Mouse (Mus musculus): Measurements from ENCODE around the gene Ctnna2. TPM values are rescaled to one million over a fixed set of nuclear protein-coding genes. Genes with fewer than 3 reads are reported as not detected.

Gene Ctnna2
- polyA plus RNA-seq, 1 experiment from 2014 or later: 0.79 TPM

DNA sequence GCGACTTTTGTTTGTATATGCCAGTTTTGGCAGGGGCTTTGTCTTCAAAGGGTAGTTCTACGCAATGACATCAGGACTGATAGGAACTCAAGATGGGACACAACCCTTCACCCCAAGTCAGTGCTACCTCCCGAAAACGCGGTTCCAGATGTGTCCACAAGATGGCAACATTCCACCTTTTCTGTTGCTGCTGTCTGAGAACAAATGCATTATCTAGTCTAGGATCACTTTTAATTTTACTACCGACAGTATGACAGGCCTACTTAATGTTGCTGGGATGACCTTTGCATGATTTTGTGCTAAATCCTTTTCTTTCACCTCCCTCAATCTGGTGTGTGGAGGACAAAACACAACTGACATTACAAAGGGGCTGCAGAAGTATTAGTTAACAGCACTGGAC lies 329.4 kb downstream of the Ctnna2 start:
- no peak for ATAC-seq
- Histone ChIP-seq H3K36me3 (no peaks in the 10 kb centered on the region), H3K9me3 (replicated peaks) (no peaks in the 10 kb centered on the region), H3K4me1 (no peaks in the 10 kb centered on the region), H3K9ac (no peak overlapping the region), H3K4me2 (no peak overlapping the region), H3K27me3 (replicated peaks) (no peaks in the 10 kb centered on the region), H3K4me3 (no peak overlapping the region), H3K27ac (no peak overlapping the region)
- WGBS (ENCODE audit: insufficient replicate concordance): 11% methylated on average over 6 of the region's 6 CpGs

- Histone ChIP-seq H3K4me2 (no peak overlapping the region), H3K4me3 (no peak overlapping the region), H3K9ac (no peak overlapping the region), H3K9me3 (replicated peaks) (no peaks in the 10 kb centered on the region), H3K27me3 (replicated peaks) (no peaks in the 10 kb centered on the region), H3K4me1 (no peaks in the 10 kb centered on the region), H3K36me3 (no peaks in the 10 kb centered on the region), H3K27ac (no peak overlapping the region)
- 59% methylated on average over 4 of the region's 4 CpGs for WGBS (ENCODE audit: insufficient replicate concordance)
- ATAC-seq: no peak
Measured at GRCm38 (mm10) chr6:77644591-77644990, 334.9 kb downstream of the Ctnna2 start.

GRCm38 (mm10) chr6:77638784-77639183 lies 340.7 kb downstream of the Ctnna2 start:
- no peak overlapping the region for H3K4me2 ChIP-seq
- no peak overlapping the region for H3K27ac ChIP-seq
- no peak overlapping the region for H3K9ac ChIP-seq
- no peaks in the 10 kb centered on the region for H3K27me3 ChIP-seq (replicated peaks)
- H3K4me1 ChIP-seq: no peaks in the 10 kb centered on the region
- no peaks in the 10 kb centered on the region for H3K36me3 ChIP-seq
- no peak for ATAC-seq
- H3K4me3 ChIP-seq: no peak overlapping the region
- WGBS (ENCODE audit: insufficient replicate concordance): 69% methylated on average over 2 of the region's 2 CpGs
- no peaks in the 10 kb centered on the region for H3K9me3 ChIP-seq (replicated peaks)

GRCm38 (mm10) chr6:77633997-77634396 lies 345.5 kb downstream of the Ctnna2 start:
- WGBS (ENCODE audit: insufficient replicate concordance): 38% methylated on average over 9 of the region's 9 CpGs
- Histone ChIP-seq H3K9me3 (replicated peaks) (no peaks in the 10 kb centered on the region), H3K27me3 (replicated peaks) (no peaks in the 10 kb centered on the region), H3K4me1 (no peaks in the 10 kb centered on the region), H3K36me3 (no peaks in the 10 kb centered on the region), H3K9ac (no peak overlapping the region), H3K4me2 (no peak overlapping the region), H3K27ac (no peak overlapping the region), H3K4me3 (no peak overlapping the region)
- no peak for ATAC-seq

GRCm38 (mm10) chr6:77628573-77629192 lies 350.8 kb downstream of the Ctnna2 start:
- H3K27ac ChIP-seq: no peak overlapping the region
- no peaks in the 10 kb centered on the region for H3K9me3 ChIP-seq (replicated peaks)
- WGBS (ENCODE audit: insufficient replicate concordance): 45% methylated on average over 7 of the region's 7 CpGs
- no peak overlapping the region for H3K9ac ChIP-seq
- no peaks in the 10 kb centered on the region for H3K27me3 ChIP-seq (replicated peaks)
- no peaks in the 10 kb centered on the region for H3K4me1 ChIP-seq
- no peak overlapping the region for H3K4me2 ChIP-seq
- ATAC-seq: no peak
- H3K36me3 ChIP-seq: no peaks in the 10 kb centered on the region
- H3K4me3 ChIP-seq: no peak overlapping the region

DNA sequence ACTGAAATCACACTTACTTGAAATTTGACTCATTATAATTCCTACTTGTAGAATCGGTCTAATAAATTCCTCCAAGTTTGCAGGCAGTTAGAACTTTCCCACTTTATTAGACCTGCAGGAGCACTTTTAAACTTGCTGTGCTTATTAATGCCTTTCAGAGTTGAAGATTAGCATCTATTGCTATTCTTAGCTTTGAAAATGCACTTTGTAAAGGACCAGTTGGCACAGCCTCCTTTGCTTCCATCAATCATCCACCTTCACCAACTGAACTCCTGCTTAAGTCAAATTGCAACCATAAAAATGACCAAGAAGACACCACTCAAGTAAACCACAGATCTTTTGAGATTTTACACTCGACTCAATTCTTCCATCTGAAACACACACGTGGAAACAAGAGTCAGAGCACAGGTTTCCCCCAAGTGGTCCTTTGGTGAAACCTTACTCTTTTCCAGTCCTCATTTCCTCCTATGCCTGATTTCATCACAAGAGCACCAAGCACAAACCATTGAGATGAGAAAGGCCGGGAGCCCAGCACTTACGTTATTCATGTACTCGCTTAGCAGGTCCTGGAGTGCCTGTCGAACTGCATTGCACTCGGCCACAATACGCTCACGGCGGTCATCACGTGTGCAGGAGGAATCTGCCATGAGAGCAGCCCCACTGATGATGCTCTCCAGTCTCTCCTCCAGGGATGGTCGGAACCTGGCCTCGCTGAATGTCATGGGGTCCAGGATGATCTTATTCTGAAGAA lies 374.7 kb downstream of the Ctnna2 start:
- no peaks in the 10 kb centered on the region for H3K4me1 ChIP-seq
- 82% methylated on average over 14 of the region's 14 CpGs for WGBS (ENCODE audit: insufficient replicate concordance)
- no peak for ATAC-seq

DNA sequence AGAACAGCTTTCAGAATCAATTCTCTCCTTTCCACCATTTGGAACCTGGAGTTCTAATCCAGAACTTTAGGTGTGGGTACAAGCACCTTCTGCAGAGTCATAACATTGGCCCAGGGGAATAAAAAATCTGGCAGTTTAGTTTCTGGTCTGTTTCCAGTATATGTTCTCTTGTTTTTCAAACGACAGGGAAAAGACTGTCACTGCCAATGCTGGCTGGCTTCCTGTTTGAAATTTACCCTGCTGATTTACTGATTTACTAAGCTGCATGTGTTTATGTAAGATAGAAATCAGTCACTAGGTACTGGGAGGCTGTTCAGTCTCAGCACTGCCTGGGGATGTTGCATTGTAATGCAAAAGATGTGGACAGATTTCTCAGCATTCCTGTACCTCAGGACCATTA lies 375.6 kb downstream of the Ctnna2 start:
- no peak overlapping the region for H3K9ac ChIP-seq
- no peak for ATAC-seq
- no peaks in the 10 kb centered on the region for H3K9me3 ChIP-seq (replicated peaks)
- no peaks in the 10 kb centered on the region for H3K36me3 ChIP-seq
- 26% methylated on average over 1 of the region's 1 CpGs for WGBS (ENCODE audit: insufficient replicate concordance)
- no peak overlapping the region for H3K27ac ChIP-seq
- no peak overlapping the region for H3K4me3 ChIP-seq
- no peak overlapping the region for H3K4me2 ChIP-seq
- no peaks in the 10 kb centered on the region for H3K27me3 ChIP-seq (replicated peaks)
- no peaks in the 10 kb centered on the region for H3K4me1 ChIP-seq

More for the DNA sequence above, 374.7 kb downstream of the Ctnna2 start:
- Histone ChIP-seq H3K4me2 (no peak overlapping the region), H3K9me3 (replicated peaks) (no peaks in the 10 kb centered on the region), H3K27ac (no peak overlapping the region), H3K36me3 (no peaks in the 10 kb centered on the region), H3K9ac (no peak overlapping the region), H3K4me3 (no peak overlapping the region), H3K27me3 (replicated peaks) (no peaks in the 10 kb centered on the region)

DNA sequence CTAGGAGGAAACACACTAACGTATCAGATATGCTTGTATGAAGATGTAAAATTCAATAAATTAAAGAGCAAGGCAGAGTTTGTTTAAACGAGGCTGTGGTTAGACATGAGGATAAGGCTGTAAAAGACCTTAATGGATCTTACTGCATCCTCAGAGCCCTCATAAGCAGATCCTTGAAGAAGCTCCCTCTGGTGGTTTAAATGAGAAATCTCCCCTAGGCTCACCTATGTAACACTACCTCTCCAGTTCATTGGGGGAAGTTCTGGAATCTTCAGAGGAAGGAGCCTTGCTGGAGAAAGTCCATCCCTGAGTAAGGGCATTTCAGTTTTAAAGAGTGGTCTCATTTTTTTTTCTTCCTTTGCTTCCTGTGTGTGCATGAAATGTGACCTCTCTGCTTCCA lies 380.3 kb downstream of the Ctnna2 start:
- H3K4me1 ChIP-seq: no peaks in the 10 kb centered on the region
- no peak overlapping the region for H3K4me3 ChIP-seq
- no peak overlapping the region for H3K27ac ChIP-seq
- WGBS (ENCODE audit: insufficient replicate concordance): 34% methylated on average over 2 of the region's 2 CpGs
- no peaks in the 10 kb centered on the region for H3K27me3 ChIP-seq (replicated peaks)
- no peak for ATAC-seq
- no peaks in the 10 kb centered on the region for H3K36me3 ChIP-seq
- no peak overlapping the region for H3K4me2 ChIP-seq
- H3K9ac ChIP-seq: no peak overlapping the region
- H3K9me3 ChIP-seq (replicated peaks): no peaks in the 10 kb centered on the region

- no peaks in the 10 kb centered on the region for H3K36me3 ChIP-seq
- 35% methylated on average over 4 of the region's 4 CpGs for WGBS (ENCODE audit: insufficient replicate concordance)
- H3K27me3 ChIP-seq (replicated peaks): no peaks in the 10 kb centered on the region
- ATAC-seq: no peak
- H3K4me3 ChIP-seq: no peak overlapping the region
- no peak overlapping the region for H3K9ac ChIP-seq
- H3K4me1 ChIP-seq: no peaks in the 10 kb centered on the region
- H3K9me3 ChIP-seq (replicated peaks): no peaks in the 10 kb centered on the region
- no peak overlapping the region for H3K27ac ChIP-seq
- H3K4me2 ChIP-seq: no peak overlapping the region
Measured at GRCm38 (mm10) chr6:77582568-77582967, 396.9 kb downstream of the Ctnna2 start.

- Histone ChIP-seq H3K27ac (no peak overlapping the region), H3K4me2 (no peak overlapping the region), H3K36me3 (no peaks in the 10 kb centered on the region), H3K4me3 (no peak overlapping the region), H3K9me3 (replicated peaks) (no peaks in the 10 kb centered on the region), H3K27me3 (replicated peaks) (no peaks in the 10 kb centered on the region), H3K9ac (no peak overlapping the region), H3K4me1 (no peaks in the 10 kb centered on the region)
- ATAC-seq: no peak
Measured at GRCm38 (mm10) chr6:77580926-77581325, 398.6 kb downstream of the Ctnna2 start.

GRCm38 (mm10) chr6:77578612-77579011 lies 400.9 kb downstream of the Ctnna2 start:
- H3K9ac ChIP-seq: no peak overlapping the region
- H3K27me3 ChIP-seq (replicated peaks): no peaks in the 10 kb centered on the region
- no peaks in the 10 kb centered on the region for H3K9me3 ChIP-seq (replicated peaks)
- no peak overlapping the region for H3K4me3 ChIP-seq
- H3K4me2 ChIP-seq: no peak overlapping the region
- no peaks in the 10 kb centered on the region for H3K36me3 ChIP-seq
- 36% methylated on average over 1 of the region's 1 CpGs for WGBS (ENCODE audit: insufficient replicate concordance)
- no peaks in the 10 kb centered on the region for H3K4me1 ChIP-seq
- ATAC-seq: no peak
- no peak overlapping the region for H3K27ac ChIP-seq

- Histone ChIP-seq H3K9ac (no peak overlapping the region), H3K4me1 (no peaks in the 10 kb centered on the region), H3K4me3 (no peak overlapping the region), H3K27ac (no peak overlapping the region), H3K27me3 (replicated peaks) (no peaks in the 10 kb centered on the region), H3K36me3 (no peaks in the 10 kb centered on the region), H3K9me3 (replicated peaks) (no peaks in the 10 kb centered on the region), H3K4me2 (no peak overlapping the region)
- no peak for ATAC-seq
- WGBS (ENCODE audit: insufficient replicate concordance): 33% methylated on average over 3 of the region's 3 CpGs
Measured at GRCm38 (mm10) chr6:77577585-77577984, 401.9 kb downstream of the Ctnna2 start.

GRCm38 (mm10) chr6:77572614-77573013 lies 406.9 kb downstream of the Ctnna2 start:
- Histone ChIP-seq H3K4me3 (no peak overlapping the region), H3K27me3 (replicated peaks) (no peaks in the 10 kb centered on the region), H3K4me2 (no peak overlapping the region), H3K27ac (no peak overlapping the region), H3K4me1 (no peaks in the 10 kb centered on the region), H3K9me3 (replicated peaks) (no peaks in the 10 kb centered on the region), H3K36me3 (no peaks in the 10 kb centered on the region), H3K9ac (no peak overlapping the region)
- no peak for ATAC-seq
- 31% methylated on average over 3 of the region's 3 CpGs for WGBS (ENCODE audit: insufficient replicate concordance)
